Mouse (Mus musculus) bone marrow macrophage, adult 2 months (primary cell): ENCODE measurements around the gene Rfc1. TPM values are rescaled to one million over a fixed set of nuclear protein-coding genes. Genes with fewer than 3 reads are reported as not detected.

Experiments used
- H3K27ac ChIP-seq: 2 replicates; pipeline ENCODE4 v1.5.1; 2012; ENCODE audit warnings: low read depth, low read length; ENCODE audit not compliant: insufficient read depth
- H3K4me1 ChIP-seq: 2 replicates; pipeline ENCODE4 v1.6.1; 2012; ENCODE audit warnings: low read length; ENCODE audit not compliant: control insufficient read depth, insufficient read depth
- H3K4me3 ChIP-seq: 2 replicates; pipeline ENCODE4 v1.5.1; 2012; ENCODE audit warnings: mild to moderate bottlenecking, low read length, moderate library complexity; ENCODE audit not compliant: insufficient read depth
- CTCF ChIP-seq: IDR thresholded peaks from 2 replicates; pipeline ENCODE4 v1.5.1; 2012; ENCODE audit warnings: low read depth, mild to moderate bottlenecking, low read length, moderate library complexity
- POLR2A ChIP-seq: IDR thresholded peaks from 2 replicates; pipeline ENCODE4 v1.6.1; 2012; ENCODE audit warnings: mild to moderate bottlenecking, low read depth, low read length, borderline replicate concordance
- polyA plus RNA-seq: library from polyadenylated mRNA; stranded (reverse); fragments of >200 nt; gene quantifications from 2 replicates; pipeline ENCODE4 v1.2.4, GENCODE M21; 2012; ENCODE audit not compliant: missing spikeins, insufficient read depth, insufficient read length

Rfc1 gene
- polyA plus RNA-seq, 1 experiment, result 51.0 TPM

GRCm38 (mm10) chr5:65340167-65340566 lies 4.7 kb upstream of the Rfc1 start:
- H3K4me1 ChIP-seq, result no peaks in the 10 kb centered on the region
- TF ChIP-seq POLR2A (no peak), CTCF (no peak)
- H3K27ac ChIP-seq, result no peak overlapping the region
- H3K4me3 ChIP-seq, result no peak overlapping the region

GRCm38 (mm10) chr5:65338394-65338793 lies 2.9 kb upstream of the Rfc1 start:
- TF ChIP-seq CTCF (peak; percentile 9; the same call in 1 of the 2 replicates), POLR2A (no peak)
- Histone ChIP-seq H3K4me1 (peaks cover 4% of the 10 kb centered on the region), H3K4me3 (no peak overlapping the region), H3K27ac (no peak overlapping the region)

- Histone ChIP-seq H3K27ac (no peak overlapping the region), H3K4me3 (peak overlapping the region; percentile 99; the same call in 1 of the 2 replicates), H3K4me1 (peaks cover 4% of the 10 kb centered on the region)
- TF ChIP-seq POLR2A, result no peak
- no peak for TF ChIP-seq CTCF
These were observed 545 bp upstream of the Rfc1 start for GRCm38 (mm10) chr5:65336075-65336355.

- peak overlapping the region; percentile 76 for H3K27ac ChIP-seq
- peaks cover 10% of the 10 kb centered on the region for H3K4me1 ChIP-seq
- TF ChIP-seq CTCF, result no peak
- no peak for TF ChIP-seq POLR2A
- H3K4me3 ChIP-seq, result peak overlapping the region; percentile 99
These were observed 682 bp downstream of the Rfc1 start for GRCm38 (mm10) chr5:65334788-65335187.

- Histone ChIP-seq H3K4me1 (peaks cover 26% of the 10 kb centered on the region), H3K4me3 (no peak overlapping the region), H3K27ac (no peak overlapping the region)
- TF ChIP-seq POLR2A (no peak), CTCF (no peak)
These were observed 5.5 kb downstream of the Rfc1 start for GRCm38 (mm10) chr5:65329971-65330370.

GRCm38 (mm10) chr5:65326212-65326611 lies 9.3 kb downstream of the Rfc1 start:
- peaks cover 31% of the 10 kb centered on the region for H3K4me1 ChIP-seq
- H3K27ac ChIP-seq, result peak overlapping the region; percentile 99
- H3K4me3 ChIP-seq, result peak overlapping the region; percentile 65
- TF ChIP-seq CTCF (no peak), POLR2A (no peak)

- Histone ChIP-seq H3K4me3 (no peak overlapping the region), H3K4me1 (peaks cover 25% of the 10 kb centered on the region), H3K27ac (no peak overlapping the region)
- TF ChIP-seq POLR2A, result no peak
- no peak for TF ChIP-seq CTCF
These were observed 10.6 kb downstream of the Rfc1 start for GRCm38 (mm10) chr5:65324758-65325355.

GRCm38 (mm10) chr5:65324271-65324670 lies 11.2 kb downstream of the Rfc1 start:
- Histone ChIP-seq H3K4me1 (peaks cover 20% of the 10 kb centered on the region), H3K4me3 (no peak overlapping the region), H3K27ac (no peak overlapping the region)
- TF ChIP-seq CTCF (no peak), POLR2A (no peak)

GRCm38 (mm10) chr5:65322165-65322564 lies 13.3 kb downstream of the Rfc1 start:
- peaks cover 19% of the 10 kb centered on the region for H3K4me1 ChIP-seq
- TF ChIP-seq CTCF, result no peak
- TF ChIP-seq POLR2A, result no peak
- H3K4me3 ChIP-seq, result no peak overlapping the region
- no peak overlapping the region for H3K27ac ChIP-seq

GRCm38 (mm10) chr5:65319176-65319575 lies 16.3 kb downstream of the Rfc1 start:
- TF ChIP-seq POLR2A (no peak), CTCF (no peak)
- peaks cover 3% of the 10 kb centered on the region; the same call in 1 of the 2 replicates for H3K4me1 ChIP-seq
- no peak overlapping the region for H3K27ac ChIP-seq
- H3K4me3 ChIP-seq, result no peak overlapping the region

- peak overlapping the region; percentile 88 for H3K27ac ChIP-seq
- H3K4me3 ChIP-seq, result no peak overlapping the region
- peaks cover 19% of the 10 kb centered on the region for H3K4me1 ChIP-seq
- TF ChIP-seq POLR2A (no peak), CTCF (no peak)
These were observed 26.6 kb downstream of the Rfc1 start for GRCm38 (mm10) chr5:65308866-65309265.
